Mouse (Mus musculus): ENCODE measurements around the gene Rnpepl1.

DNA sequence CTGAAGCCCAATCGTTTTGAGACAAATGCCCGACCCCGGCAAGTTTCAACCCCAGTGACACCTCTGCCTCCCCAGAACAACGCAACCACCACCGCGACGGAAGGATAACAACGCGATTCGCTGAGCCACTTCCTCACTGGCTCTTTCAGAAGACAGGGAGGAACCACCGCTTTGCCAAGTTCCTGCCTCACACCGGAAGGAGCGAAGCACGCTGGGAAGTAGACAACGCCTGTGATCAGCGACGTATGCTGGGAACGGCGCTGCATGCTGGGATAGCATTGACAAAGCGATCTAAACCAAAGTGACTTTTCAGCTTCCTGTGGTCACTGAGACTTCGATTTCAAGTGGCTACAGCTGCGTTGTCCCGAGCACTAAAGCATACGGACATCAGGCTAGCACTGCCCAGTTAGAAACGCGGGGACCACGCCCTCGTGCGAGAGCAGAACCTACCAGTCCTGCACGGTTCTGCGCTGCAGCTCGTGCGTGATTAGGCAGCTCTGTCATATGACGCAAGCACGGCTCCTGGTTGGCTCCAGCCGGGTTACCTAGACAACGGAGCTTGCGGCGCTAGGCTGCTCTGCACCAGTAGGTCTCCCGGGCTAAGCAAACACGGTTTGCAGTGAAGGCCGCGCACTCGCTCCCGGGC, 23.7 kb downstream of the Rnpepl1 start, which contains the start of gene Capn10:
- peak; percentile 73 for TF ChIP-seq NELFE (IDR thresholded peaks at IDR 0.05; ENCODE audit: low read depth, low read length)
- TF ChIP-seq ETS1 (conservative IDR thresholded peaks at IDR 0.05; ENCODE audit: low read depth, low read length) = peak; percentile 47
- TF ChIP-seq CTCF (conservative IDR thresholded peaks at IDR 0.05 in 1 of 2, IDR thresholded peaks at IDR 0.05 in 1 of 2; ENCODE audit: low read depth in 2 of 2, low read length in 2 of 2) = no peak
